Mouse (Mus musculus): ENCODE data around the gene Agmo. TPM values are rescaled to one million over a fixed set of nuclear protein-coding genes. Genes with fewer than 3 reads are reported as not detected.

Agmo gene
- polyA plus RNA-seq, 1 experiment from 2014 or later: 0.67 TPM

GRCm38 (mm10) chr12:37334987-37335386 is 93.5 kb downstream of the Agmo start:
- H3K4me2 ChIP-seq (ENCODE audit: low read depth, low read length): no peak overlapping the region
- no peak overlapping the region for H3K4me3 ChIP-seq (ENCODE audit: low read depth, low read length)
- H3K9ac ChIP-seq (replicated peaks; ENCODE audit: low read length): no peak overlapping the region
- H3K36me3 ChIP-seq (replicated peaks; ENCODE audit: control insufficient read depth, insufficient read depth, low read depth, low read length): no peaks in the 10 kb centered on the region
- H3K27ac ChIP-seq (replicated peaks; ENCODE audit: low read depth, low read length): no peak overlapping the region
- 59% methylated on average over 5 of the region's 5 CpGs for WGBS
- no peaks in the 10 kb centered on the region for H3K4me1 ChIP-seq (ENCODE audit: control insufficient read depth, insufficient read depth, low read length)
- no peak for DNase-seq (ENCODE audit: low spot score)
- H3K9me3 ChIP-seq (replicated peaks; ENCODE audit: control insufficient read depth, low read length): no peaks in the 10 kb centered on the region
- ATAC-seq (replicated peaks; ENCODE audit: insufficient number of reproducible peaks, low FRiP score, low TSS enrichment, low read depth): no peak
- H3K27me3 ChIP-seq (ENCODE audit: control insufficient read depth, insufficient read depth, low read length): no peaks in the 10 kb centered on the region

GRCm38 (mm10) chr12:37344225-37344624 is 102.8 kb downstream of the Agmo start:
- H3K27ac ChIP-seq (replicated peaks; ENCODE audit: low read depth, low read length): no peak overlapping the region
- no peak overlapping the region for H3K9ac ChIP-seq (replicated peaks; ENCODE audit: low read length)
- ATAC-seq (replicated peaks; ENCODE audit: insufficient number of reproducible peaks, low FRiP score, low TSS enrichment, low read depth): no peak

GRCm38 (mm10) chr12:37345696-37346095 is 104.3 kb downstream of the Agmo start:
- WGBS: 24% methylated on average over 5 of the region's 5 CpGs
- no peaks in the 10 kb centered on the region for H3K36me3 ChIP-seq (replicated peaks; ENCODE audit: control insufficient read depth, insufficient read depth, low read depth, low read length)
- no peak for ATAC-seq (replicated peaks; ENCODE audit: insufficient number of reproducible peaks, low FRiP score, low TSS enrichment, low read depth)
- H3K4me1 ChIP-seq (ENCODE audit: control insufficient read depth, insufficient read depth, low read length): no peaks in the 10 kb centered on the region
- H3K9me3 ChIP-seq (replicated peaks; ENCODE audit: control insufficient read depth, low read length): no peaks in the 10 kb centered on the region
- H3K4me2 ChIP-seq (ENCODE audit: low read depth, low read length): no peak overlapping the region
- peak; percentile 58 for DNase-seq (ENCODE audit: low spot score)
- H3K27ac ChIP-seq (replicated peaks; ENCODE audit: low read depth, low read length): no peak overlapping the region
- no peaks in the 10 kb centered on the region for H3K27me3 ChIP-seq (ENCODE audit: control insufficient read depth, insufficient read depth, low read length)
- no peak overlapping the region for H3K4me3 ChIP-seq (ENCODE audit: low read depth, low read length)
- no peak overlapping the region for H3K9ac ChIP-seq (replicated peaks; ENCODE audit: low read length)

More at GRCm38 (mm10) chr12:37344225-37344624, 102.8 kb downstream of the Agmo start:
- no peaks in the 10 kb centered on the region for H3K27me3 ChIP-seq (ENCODE audit: control insufficient read depth, insufficient read depth, low read length)
- H3K4me3 ChIP-seq (ENCODE audit: low read depth, low read length): no peak overlapping the region
- WGBS: 64% methylated on average over 5 of the region's 5 CpGs
- H3K4me2 ChIP-seq (ENCODE audit: low read depth, low read length): no peak overlapping the region
- no peaks in the 10 kb centered on the region for H3K9me3 ChIP-seq (replicated peaks; ENCODE audit: control insufficient read depth, low read length)
- H3K4me1 ChIP-seq (ENCODE audit: control insufficient read depth, insufficient read depth, low read length): no peaks in the 10 kb centered on the region
- no peak for DNase-seq (ENCODE audit: low spot score)
- H3K36me3 ChIP-seq (replicated peaks; ENCODE audit: control insufficient read depth, insufficient read depth, low read depth, low read length): no peaks in the 10 kb centered on the region

- Histone ChIP-seq H3K9ac (replicated peaks; ENCODE audit: low read length) (no peak overlapping the region), H3K4me2 (ENCODE audit: low read depth, low read length) (no peak overlapping the region), H3K4me3 (ENCODE audit: low read depth, low read length) (no peak overlapping the region), H3K9me3 (replicated peaks; ENCODE audit: control insufficient read depth, low read length) (no peaks in the 10 kb centered on the region), H3K27ac (replicated peaks; ENCODE audit: low read depth, low read length) (no peak overlapping the region), H3K36me3 (replicated peaks; ENCODE audit: control insufficient read depth, insufficient read depth, low read depth, low read length) (no peaks in the 10 kb centered on the region), H3K4me1 (ENCODE audit: control insufficient read depth, insufficient read depth, low read length) (no peaks in the 10 kb centered on the region), H3K27me3 (ENCODE audit: control insufficient read depth, insufficient read depth, low read length) (no peaks in the 10 kb centered on the region)
- DNase-seq (ENCODE audit: low spot score): no peak
- WGBS: 85% methylated on average over 3 of the region's 3 CpGs
- ATAC-seq (replicated peaks; ENCODE audit: insufficient number of reproducible peaks, low FRiP score, low TSS enrichment, low read depth): no peak
Measured at GRCm38 (mm10) chr12:37392316-37392715, 150.9 kb downstream of the Agmo start.

- WGBS: 88% methylated on average over 6 of the region's 6 CpGs
- H3K27me3 ChIP-seq (ENCODE audit: control insufficient read depth, insufficient read depth, low read length): no peaks in the 10 kb centered on the region
- H3K4me1 ChIP-seq (ENCODE audit: control insufficient read depth, insufficient read depth, low read length): no peaks in the 10 kb centered on the region
- H3K36me3 ChIP-seq (replicated peaks; ENCODE audit: control insufficient read depth, insufficient read depth, low read depth, low read length): no peaks in the 10 kb centered on the region
- H3K9me3 ChIP-seq (replicated peaks; ENCODE audit: control insufficient read depth, low read length): no peaks in the 10 kb centered on the region
- no peak overlapping the region for H3K9ac ChIP-seq (replicated peaks; ENCODE audit: low read length)
- H3K4me3 ChIP-seq (ENCODE audit: low read depth, low read length): no peak overlapping the region
- no peak for DNase-seq (ENCODE audit: low spot score)
- no peak overlapping the region for H3K27ac ChIP-seq (replicated peaks; ENCODE audit: low read depth, low read length)
- no peak for ATAC-seq (replicated peaks; ENCODE audit: insufficient number of reproducible peaks, low FRiP score, low TSS enrichment, low read depth)
- no peak overlapping the region for H3K4me2 ChIP-seq (ENCODE audit: low read depth, low read length)
Measured at GRCm38 (mm10) chr12:37402541-37402940, 161.1 kb downstream of the Agmo start.

GRCm38 (mm10) chr12:37426350-37426749 is 184.9 kb downstream of the Agmo start:
- Histone ChIP-seq H3K36me3 (replicated peaks; ENCODE audit: control insufficient read depth, insufficient read depth, low read depth, low read length) (no peaks in the 10 kb centered on the region), H3K9ac (replicated peaks; ENCODE audit: low read length) (no peak overlapping the region), H3K4me1 (ENCODE audit: control insufficient read depth, insufficient read depth, low read length) (no peaks in the 10 kb centered on the region), H3K4me2 (ENCODE audit: low read depth, low read length) (no peak overlapping the region), H3K4me3 (ENCODE audit: low read depth, low read length) (no peak overlapping the region), H3K27me3 (ENCODE audit: control insufficient read depth, insufficient read depth, low read length) (no peaks in the 10 kb centered on the region), H3K27ac (replicated peaks; ENCODE audit: low read depth, low read length) (no peak overlapping the region), H3K9me3 (replicated peaks; ENCODE audit: control insufficient read depth, low read length) (no peaks in the 10 kb centered on the region)
- ATAC-seq (replicated peaks; ENCODE audit: insufficient number of reproducible peaks, low FRiP score, low TSS enrichment, low read depth) (no peak), DNase-seq (ENCODE audit: low spot score) (no peak)
- WGBS: 85% methylated on average over 5 of the region's 5 CpGs

- WGBS: 34% methylated on average over 5 of the region's 5 CpGs
- no peak for ATAC-seq (replicated peaks; ENCODE audit: insufficient number of reproducible peaks, low FRiP score, low TSS enrichment, low read depth)
Measured at GRCm38 (mm10) chr12:37426750-37427149, 185.3 kb downstream of the Agmo start.

GRCm38 (mm10) chr12:37434466-37434865 is 193.0 kb downstream of the Agmo start:
- no peak overlapping the region for H3K4me3 ChIP-seq (ENCODE audit: low read depth, low read length)
- no peak overlapping the region for H3K9ac ChIP-seq (replicated peaks; ENCODE audit: low read length)
- no peaks in the 10 kb centered on the region for H3K9me3 ChIP-seq (replicated peaks; ENCODE audit: control insufficient read depth, low read length)
- H3K4me2 ChIP-seq (ENCODE audit: low read depth, low read length): no peak overlapping the region
- DNase-seq (ENCODE audit: low spot score) (no peak), ATAC-seq (replicated peaks; ENCODE audit: insufficient number of reproducible peaks, low FRiP score, low TSS enrichment, low read depth) (no peak)
- H3K27ac ChIP-seq (replicated peaks; ENCODE audit: low read depth, low read length): no peak overlapping the region
- 80% methylated on average over 1 of the region's 1 CpGs for WGBS
- no peaks in the 10 kb centered on the region for H3K4me1 ChIP-seq (ENCODE audit: control insufficient read depth, insufficient read depth, low read length)
- no peaks in the 10 kb centered on the region for H3K36me3 ChIP-seq (replicated peaks; ENCODE audit: control insufficient read depth, insufficient read depth, low read depth, low read length)
- no peaks in the 10 kb centered on the region for H3K27me3 ChIP-seq (ENCODE audit: control insufficient read depth, insufficient read depth, low read length)

More at GRCm38 (mm10) chr12:37426750-37427149, 185.3 kb downstream of the Agmo start:
- Histone ChIP-seq H3K36me3 (replicated peaks; ENCODE audit: control insufficient read depth, insufficient read depth, low read depth, low read length) (no peaks in the 10 kb centered on the region), H3K9me3 (replicated peaks; ENCODE audit: control insufficient read depth, low read length) (no peaks in the 10 kb centered on the region), H3K4me3 (ENCODE audit: low read depth, low read length) (no peak overlapping the region), H3K4me1 (ENCODE audit: control insufficient read depth, insufficient read depth, low read length) (no peaks in the 10 kb centered on the region), H3K9ac (replicated peaks; ENCODE audit: low read length) (no peak overlapping the region), H3K27ac (replicated peaks; ENCODE audit: low read depth, low read length) (no peak overlapping the region), H3K4me2 (ENCODE audit: low read depth, low read length) (no peak overlapping the region), H3K27me3 (ENCODE audit: control insufficient read depth, insufficient read depth, low read length) (no peaks in the 10 kb centered on the region)
- DNase-seq (ENCODE audit: low spot score): peak; percentile 68

Measured in embryonic facial prominence, embryonic 11.5 days (tissue).